ENCODE assay signal across 16 mouse cellular contexts in genomic region chr14:77162496-77162895, GRCm38 (mm10). TPM values are rescaled to one million over a fixed set of nuclear protein-coding genes. Genes with fewer than 3 reads are reported as not detected.
"Had no signal": no experiment of that assay in that cellular context is flagged by ENCODE, and none has a peak within 500 bp of the region (broad histone marks: within the 10 kb centered on the region; RNA-seq: fewer than 3 reads in every experiment).

No protein-coding gene starts in this region.

- H3K9me3 ChIP-seq: limb, embryonic 12.5 days; liver, embryonic 13.5 days; lung, embryonic 15.5 days; midbrain, embryonic 13.5 days; neural tube, embryonic 15.5 days had no signal

- H3K4me3 ChIP-seq: left cerebral cortex, adult 2 months; limb, embryonic 12.5 days; liver, embryonic 13.5 days; lung, embryonic 15.5 days; midbrain, embryonic 13.5 days; myocyte; neural tube, embryonic 15.5 days had no signal

- H3K9ac ChIP-seq: limb, embryonic 12.5 days; liver, embryonic 13.5 days; liver, postnatal 0 days; lung, embryonic 15.5 days; midbrain, embryonic 13.5 days; neural tube, embryonic 15.5 days had no signal

- DNase-seq: kidney, postnatal 25 days; liver; liver, embryonic 13.5 days; liver, postnatal 0 days; lung, postnatal 14 days; right cerebral cortex, adult 18-20 months; right cerebral cortex, postnatal 25 days; thymus, adult 18-20 months; thymus, postnatal 14 days had no signal

- ATAC-seq: liver, postnatal 0 days; midbrain, embryonic 13.5 days had no signal

- H3K27me3 ChIP-seq: midbrain, embryonic 13.5 days; neural tube, embryonic 15.5 days had no signal

- H3K36me3 ChIP-seq: limb, embryonic 12.5 days; liver, embryonic 13.5 days; lung, embryonic 15.5 days; neural tube, embryonic 15.5 days had no signal

- H3K4me2 ChIP-seq: limb, embryonic 12.5 days; liver, embryonic 13.5 days; lung, embryonic 15.5 days; midbrain, embryonic 13.5 days; neural tube, embryonic 15.5 days had no signal

- H3K27ac ChIP-seq: left cerebral cortex, adult 2 months; limb, embryonic 12.5 days; liver, embryonic 13.5 days; lung, embryonic 15.5 days; midbrain, embryonic 13.5 days; neural tube, embryonic 15.5 days had no signal

RNA-seq across cellular contexts. Expression of gene Enox1, which starts 5.9 kb away (rescaled TPM):
- total RNA-seq: megakaryocyte-erythroid progenitor cell, adult 5-6 weeks had no signal
